Mouse (Mus musculus) cerebellum, adult (tissue): Measurements from ENCODE around the gene Hjurp.

ENCODE experiments used
- ATAC-seq: cut with Nextera tagmentation; 2 replicates; pipeline ENCODE4 v1.9.2; 2017; ENCODE audit warnings: mild to moderate bottlenecking, moderate library complexity, mixed read lengths; ENCODE audit not compliant: insufficient number of reproducible peaks, low FRiP score, low TSS enrichment

Gene Hjurp

GRCm38 (mm10) chr1:88283376-88284227 is 6.2 kb upstream of the Hjurp start:
- ATAC-seq = no peak

DNA sequence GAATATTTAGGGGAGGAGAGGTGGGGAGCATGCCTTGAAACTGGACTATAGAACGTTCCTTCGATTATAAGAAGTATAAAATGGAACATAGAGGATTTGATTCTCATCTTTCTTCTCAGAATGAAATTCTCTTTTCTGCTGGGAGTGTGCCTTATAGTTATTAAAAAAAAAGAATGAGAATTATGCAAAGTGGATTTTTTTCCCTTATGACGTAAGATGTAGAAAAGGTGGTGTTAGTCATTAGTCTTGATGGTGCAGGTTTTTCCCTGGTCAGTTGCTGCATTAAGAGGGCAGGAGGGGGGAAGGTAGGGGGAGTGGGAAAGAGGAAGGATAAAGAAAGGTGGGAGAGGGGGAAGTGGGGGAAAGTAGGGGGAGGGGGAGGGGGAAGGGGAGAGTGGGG is 4.9 kb upstream of the Hjurp start:
- no peak for ATAC-seq

- ATAC-seq = no peak
Measured at GRCm38 (mm10) chr1:88280006-88280690, 2.7 kb upstream of the Hjurp start.

DNA sequence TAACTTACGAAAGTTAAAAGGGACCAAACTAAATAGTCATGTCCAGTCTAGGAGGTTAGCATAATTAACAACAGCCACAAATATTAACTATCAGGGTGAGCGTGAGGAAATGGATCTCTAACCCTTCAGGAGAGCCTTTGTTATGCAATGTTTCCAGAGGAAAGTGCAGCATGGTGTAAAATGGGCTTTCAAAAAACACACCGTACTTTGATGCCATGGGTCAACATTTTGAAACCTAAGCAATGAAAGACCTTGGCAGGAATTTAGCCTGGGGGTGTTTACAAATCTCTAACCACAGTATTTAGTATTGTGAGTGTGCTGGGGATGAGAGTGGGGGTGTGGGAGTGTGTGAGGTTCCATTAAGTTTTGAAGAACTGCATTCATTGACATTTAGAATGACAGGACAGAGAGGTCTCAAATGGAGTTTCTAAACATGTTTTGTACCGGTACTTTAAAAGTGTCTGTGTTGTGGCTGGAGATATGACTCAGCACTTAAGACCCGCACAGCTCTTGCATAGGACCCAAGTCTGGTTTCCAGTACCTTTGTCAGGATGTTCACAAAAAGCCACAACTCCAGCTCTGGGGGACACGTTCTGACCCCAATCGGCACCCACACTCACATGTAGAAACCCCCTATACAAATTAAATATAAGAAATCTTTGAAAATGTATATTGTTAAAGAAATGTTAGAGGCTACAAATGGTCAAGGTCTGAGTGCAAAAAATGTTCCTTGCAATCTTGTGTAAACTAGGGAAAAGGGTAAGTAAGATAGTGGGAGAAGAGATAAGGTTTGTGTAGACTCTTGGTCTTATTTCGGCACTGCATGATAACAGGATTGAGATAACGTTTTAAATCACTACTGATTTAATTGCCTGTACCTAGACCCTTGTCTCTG is 1.9 kb upstream of the Hjurp start:
- no peak for ATAC-seq

DNA sequence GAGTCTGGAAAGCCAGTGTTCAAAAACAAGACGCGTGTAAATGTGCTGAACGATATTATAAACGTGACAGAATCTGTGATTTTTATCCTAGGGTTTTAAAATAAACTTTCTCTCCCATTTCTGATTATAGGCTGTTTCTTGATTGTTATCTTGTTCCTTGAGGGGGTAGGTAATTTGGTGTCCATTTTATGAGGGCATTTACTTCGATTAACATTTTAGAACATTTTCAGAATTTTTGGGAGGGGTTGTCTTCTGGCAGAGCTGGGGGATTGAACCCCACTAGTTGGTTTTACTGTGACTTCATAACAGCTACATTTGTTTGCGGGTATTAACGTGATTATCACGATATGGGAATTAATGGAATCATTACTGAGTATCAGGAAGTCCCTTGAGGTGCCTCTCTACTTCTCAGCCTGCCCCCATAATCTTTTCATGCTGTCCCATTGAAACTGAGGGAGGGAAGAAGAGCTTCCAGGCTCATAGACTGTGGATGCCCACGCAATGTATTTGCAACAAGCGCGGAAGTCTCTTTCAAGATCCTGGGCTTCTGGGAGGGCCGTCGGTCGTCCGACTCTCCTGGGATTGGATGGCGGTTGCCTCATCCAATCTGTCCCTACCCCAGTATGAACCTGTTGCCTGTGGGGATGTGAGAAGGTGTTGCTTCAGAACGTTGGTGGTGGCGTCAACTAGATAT is 532 bp upstream of the Hjurp start:
- ATAC-seq = peak; percentile 1

- ATAC-seq = peak; percentile 9; the same call in 1 of the 2 replicates
Measured at GRCm38 (mm10) chr1:88276524-88277097, 822 bp downstream of the Hjurp start.

- peak; percentile 0; the same call in 1 of the 2 replicates for ATAC-seq
Measured at GRCm38 (mm10) chr1:88275698-88276523, 1.5 kb downstream of the Hjurp start.

GRCm38 (mm10) chr1:88275078-88275680 is 2.3 kb downstream of the Hjurp start:
- ATAC-seq = no peak

GRCm38 (mm10) chr1:88274371-88275077 is 2.9 kb downstream of the Hjurp start:
- ATAC-seq = no peak

DNA sequence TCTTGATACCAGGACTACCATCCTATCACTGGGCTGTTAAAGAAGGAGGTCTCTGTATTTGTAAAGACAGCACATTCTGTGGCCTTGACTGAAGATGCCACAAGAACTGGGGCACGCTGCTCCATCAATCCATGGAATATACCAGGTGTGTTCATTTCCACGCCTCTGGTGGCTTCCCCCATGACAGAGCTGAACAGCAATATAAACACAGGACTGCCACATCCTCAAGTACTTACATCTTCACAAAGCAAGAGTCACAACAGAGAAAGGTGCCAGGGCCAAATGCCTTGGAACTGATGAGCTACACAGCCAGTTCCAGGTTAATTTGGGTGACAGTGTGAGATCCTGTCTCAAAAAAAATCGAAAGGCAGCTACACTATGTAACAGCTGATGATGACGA is 3.6 kb downstream of the Hjurp start:
- no peak for ATAC-seq

- ATAC-seq = no peak
Measured at GRCm38 (mm10) chr1:88273326-88273725, 4.1 kb downstream of the Hjurp start.

GRCm38 (mm10) chr1:88272851-88273250 is 4.6 kb downstream of the Hjurp start:
- ATAC-seq = no peak

- no peak for ATAC-seq
Measured at GRCm38 (mm10) chr1:88269539-88270309, 7.7 kb downstream of the Hjurp start.

- no peak for ATAC-seq
Measured at GRCm38 (mm10) chr1:88268070-88268469, 9.4 kb downstream of the Hjurp start.

GRCm38 (mm10) chr1:88267489-88267888 is 9.9 kb downstream of the Hjurp start:
- no peak for ATAC-seq

GRCm38 (mm10) chr1:88266123-88266522 is 11.3 kb downstream of the Hjurp start:
- no peak for ATAC-seq

DNA sequence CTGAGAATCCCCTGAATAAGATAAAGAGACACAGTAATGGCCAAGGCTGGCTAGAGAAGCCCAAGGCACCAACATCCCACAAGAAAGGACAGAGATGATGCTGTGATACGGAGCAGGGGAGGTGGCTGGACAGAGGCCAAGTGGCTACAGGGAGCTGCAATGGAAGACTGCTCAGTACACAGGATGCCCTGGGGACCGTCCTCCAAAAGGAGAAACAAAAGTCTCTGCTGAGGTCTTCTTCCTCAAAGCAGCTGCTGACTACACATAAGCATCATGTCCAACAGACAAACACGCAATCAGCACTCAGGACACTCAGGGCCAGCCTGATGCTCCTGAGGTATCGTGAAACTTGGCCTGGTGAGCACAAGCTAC is 12.6 kb downstream of the Hjurp start:
- no peak for ATAC-seq
